Mouse (Mus musculus) ES-Bruce4 (cell line): ENCODE measurements around the gene Larp1. TPM values are rescaled to one million over a fixed set of nuclear protein-coding genes. Genes with fewer than 3 reads are reported as not detected.
A peak's percentile ranks its signal among the peaks of the same experiment; 100 is the strongest.

Source experiments
- H3K27ac ChIP-seq: 2 replicates; pipeline ENCODE4 v1.5.1; 2012; ENCODE audit warnings: low read length, inconsistent platforms; ENCODE audit not compliant: insufficient read depth
- H3K27me3 ChIP-seq: 2 replicates; pipeline ENCODE4 v1.6.1; 2012; ENCODE audit warnings: mild to moderate bottlenecking, low read length, inconsistent platforms; ENCODE audit not compliant: control insufficient read depth, poor library complexity, insufficient read depth, severe bottlenecking
- H3K36me3 ChIP-seq: 2 replicates; pipeline ENCODE4 v1.6.1; 2012; ENCODE audit warnings: inconsistent platforms, mild to moderate bottlenecking, low read length, moderate library complexity; ENCODE audit not compliant: control insufficient read depth, poor library complexity, insufficient read depth, severe bottlenecking
- H3K4me1 ChIP-seq: one replicate; pipeline ENCODE4 v1.8.1; 2011; ENCODE audit warnings: low read length; ENCODE audit not compliant: control insufficient read depth, insufficient read depth
- H3K4me3 ChIP-seq: 2 replicates; pipeline ENCODE4 v1.5.1; 2011; ENCODE audit warnings: low read depth, mild to moderate bottlenecking, low read length
- H3K9ac ChIP-seq: 2 replicates; pipeline ENCODE4 v1.6.1; 2012; ENCODE audit warnings: low read depth, mild to moderate bottlenecking, inconsistent platforms; ENCODE audit not compliant: poor library complexity, severe bottlenecking
- H3K9me3 ChIP-seq: replicated peaks from 2 replicates; pipeline ENCODE4 v1.6.1; 2012; ENCODE audit warnings: mild to moderate bottlenecking, low read length, inconsistent platforms; ENCODE audit not compliant: control insufficient read depth, poor library complexity, insufficient read depth, severe bottlenecking
- CTCF ChIP-seq: IDR thresholded peaks from one replicate; pipeline ENCODE4 v1.8.1; 2011; ENCODE audit warnings: low read depth, low read length
- EP300 ChIP-seq: IDR thresholded peaks from 2 replicates; pipeline ENCODE4 v1.6.1; 2011; ENCODE audit warnings: low read depth, low read length; ENCODE audit not compliant: insufficient read depth
- POLR2A ChIP-seq: IDR thresholded peaks from one replicate; pipeline ENCODE4 v1.8.1; 2011; ENCODE audit warnings: low read length; ENCODE audit not compliant: insufficient read depth
- polyA plus RNA-seq: library from polyadenylated mRNA; stranded (reverse); fragments of >200 nt; gene quantifications from 2 replicates; pipeline ENCODE4 v1.2.4, GENCODE M21; 2011; ENCODE audit warnings: low read depth; ENCODE audit not compliant: missing spikeins, insufficient read depth, insufficient read length

Gene Larp1
- polyA plus RNA-seq, 1 experiment, result 164 TPM

DNA sequence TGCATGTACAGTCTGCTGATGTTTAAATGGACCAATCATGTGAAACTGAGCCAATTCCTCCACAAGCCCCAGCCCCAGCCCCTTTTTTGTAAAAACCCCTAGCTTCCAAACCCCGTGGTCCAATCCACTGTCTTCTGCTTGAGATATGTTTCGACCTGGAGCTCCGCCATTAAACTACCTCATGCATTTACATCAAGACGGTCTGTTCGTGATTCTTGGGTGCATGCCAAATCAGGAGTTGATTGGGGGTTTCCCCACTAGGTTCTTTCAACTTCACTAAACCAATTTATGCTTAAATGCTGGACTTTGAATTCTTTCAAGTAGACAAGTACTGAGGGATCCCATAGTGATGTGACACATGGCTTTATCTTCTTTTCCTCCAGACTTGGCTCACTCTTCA, 40.6 kb upstream of the Larp1 start:
- peaks cover 9% of the 10 kb centered on the region for H3K9me3 ChIP-seq
- no peak overlapping the region for H3K9ac ChIP-seq
- peaks cover 13% of the 10 kb centered on the region for H3K4me1 ChIP-seq
- TF ChIP-seq EP300 (no peak), POLR2A (no peak), CTCF (no peak)
- no peak overlapping the region for H3K4me3 ChIP-seq
- no peak overlapping the region for H3K27ac ChIP-seq
- no peaks in the 10 kb centered on the region for H3K36me3 ChIP-seq
- H3K27me3 ChIP-seq, result no peaks in the 10 kb centered on the region

GRCm38 (mm10) chr11:57970541-57970940, 38.3 kb upstream of the Larp1 start:
- H3K9me3 ChIP-seq, result peaks cover 9% of the 10 kb centered on the region
- no peak for TF ChIP-seq POLR2A
- peak; percentile 96 for TF ChIP-seq EP300
- TF ChIP-seq CTCF, result no peak
- peaks cover 15% of the 10 kb centered on the region for H3K4me1 ChIP-seq
- peak overlapping the region; percentile 88 for H3K27ac ChIP-seq
- H3K36me3 ChIP-seq, result no peaks in the 10 kb centered on the region
- H3K27me3 ChIP-seq, result no peaks in the 10 kb centered on the region
- no peak overlapping the region for H3K4me3 ChIP-seq
- no peak overlapping the region for H3K9ac ChIP-seq

- Histone ChIP-seq H3K27me3 (no peaks in the 10 kb centered on the region), H3K4me1 (peaks cover 15% of the 10 kb centered on the region), H3K9me3 (peaks cover 3% of the 10 kb centered on the region), H3K36me3 (no peaks in the 10 kb centered on the region), H3K4me3 (no peak overlapping the region), H3K27ac (no peak overlapping the region), H3K9ac (no peak overlapping the region)
- TF ChIP-seq CTCF (no peak), EP300 (0 out of 2 replicates have a peak, but pooled peaks have one; percentile 21), POLR2A (no peak)
Measured at GRCm38 (mm10) chr11:57973001-57973912, 35.6 kb upstream of the Larp1 start.

GRCm38 (mm10) chr11:57973913-57974234, 35.0 kb upstream of the Larp1 start:
- no peak for TF ChIP-seq EP300
- no peak for TF ChIP-seq CTCF
- TF ChIP-seq POLR2A, result no peak

GRCm38 (mm10) chr11:57975876-57976275, 33.0 kb upstream of the Larp1 start:
- Histone ChIP-seq H3K27me3 (no peaks in the 10 kb centered on the region), H3K4me1 (peaks cover 12% of the 10 kb centered on the region), H3K4me3 (no peak overlapping the region), H3K27ac (no peak overlapping the region), H3K36me3 (no peaks in the 10 kb centered on the region), H3K9me3 (no peaks in the 10 kb centered on the region), H3K9ac (no peak overlapping the region)
- TF ChIP-seq EP300 (no peak), CTCF (no peak), POLR2A (no peak)

More at GRCm38 (mm10) chr11:57973913-57974234, 35.0 kb upstream of the Larp1 start:
- Histone ChIP-seq H3K9ac (no peak overlapping the region), H3K27ac (no peak overlapping the region), H3K4me3 (no peak overlapping the region), H3K27me3 (no peaks in the 10 kb centered on the region), H3K36me3 (no peaks in the 10 kb centered on the region), H3K4me1 (peaks cover 15% of the 10 kb centered on the region), H3K9me3 (no peaks in the 10 kb centered on the region)

- no peak overlapping the region for H3K9ac ChIP-seq
- H3K4me3 ChIP-seq, result no peak overlapping the region
- H3K4me1 ChIP-seq, result peaks cover 10% of the 10 kb centered on the region
- no peak overlapping the region for H3K27ac ChIP-seq
- no peaks in the 10 kb centered on the region for H3K9me3 ChIP-seq
- H3K36me3 ChIP-seq, result no peaks in the 10 kb centered on the region
- no peaks in the 10 kb centered on the region for H3K27me3 ChIP-seq
- TF ChIP-seq EP300 (no peak), CTCF (no peak), POLR2A (no peak)
Measured at GRCm38 (mm10) chr11:57977681-57978080, 31.2 kb upstream of the Larp1 start.
